Mouse (Mus musculus): ENCODE results near the gene Kdm2a. TPM values are rescaled to one million over a fixed set of nuclear protein-coding genes. Genes with fewer than 3 reads are reported as not detected.

The Kdm2a gene
- total RNA-seq, 4 experiments from 2014 or later: 36.9 to 47.7 (median 38.9) TPM

DNA sequence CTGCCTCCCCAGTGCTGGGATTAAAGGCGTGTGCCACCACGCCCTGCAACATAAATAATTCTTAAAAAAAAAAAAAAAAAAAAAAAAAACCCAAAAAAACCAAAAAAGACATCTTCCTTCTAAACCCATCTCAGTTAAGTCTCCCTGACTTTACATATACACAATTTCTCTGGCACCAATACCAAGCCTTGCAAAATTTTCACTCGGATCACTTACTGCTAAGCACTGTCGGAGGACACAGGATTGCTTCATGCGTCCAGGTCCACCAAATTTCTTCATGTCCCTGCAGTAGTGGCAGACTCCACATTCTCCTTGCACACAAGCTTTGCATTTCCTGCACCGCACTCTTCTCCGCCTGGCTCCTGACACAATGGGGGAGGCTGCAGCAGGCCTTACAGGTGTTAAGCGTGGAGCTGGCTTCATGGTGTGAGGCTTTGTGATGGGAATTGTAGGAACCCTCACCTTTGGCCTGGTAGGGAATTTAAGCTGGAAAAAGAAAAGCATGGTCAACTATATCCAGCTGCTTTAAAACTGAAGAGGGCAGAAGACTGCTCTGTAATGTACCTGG is 69.3 kb downstream of the Kdm2a start:
- no peak for DNase-seq (ENCODE audit: low spot score)

GRCm38 (mm10) chr19:4326881-4327280 is 71.2 kb downstream of the Kdm2a start:
- no peak for DNase-seq (ENCODE audit: low spot score)

DNA sequence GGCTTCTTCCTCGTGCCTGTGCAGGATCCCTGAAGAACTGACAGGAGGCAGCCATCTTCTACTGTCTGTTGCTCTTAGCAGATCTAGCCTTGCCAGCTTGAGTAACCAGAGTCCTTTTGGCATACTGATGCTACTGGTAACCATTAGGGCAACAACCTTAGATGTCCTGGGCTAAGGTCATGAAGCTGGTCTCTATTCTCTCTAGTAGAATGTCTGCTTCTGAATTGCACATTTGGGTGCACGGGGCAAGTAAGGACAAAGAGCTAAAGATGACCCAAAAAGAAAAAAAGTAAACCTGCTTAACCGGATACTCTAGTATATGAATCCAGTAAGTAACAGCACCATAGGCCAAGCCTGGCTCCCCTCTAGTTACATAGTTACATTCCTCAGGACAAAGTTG is 72.0 kb downstream of the Kdm2a start:
- DNase-seq (ENCODE audit: low spot score): no peak

- no peak for DNase-seq (ENCODE audit: low spot score)
Observed at GRCm38 (mm10) chr19:4322134-4322533, 76.0 kb downstream of the Kdm2a start.

- DNase-seq (ENCODE audit: low spot score): no peak
Observed at GRCm38 (mm10) chr19:4321622-4322021, 76.5 kb downstream of the Kdm2a start.

DNA sequence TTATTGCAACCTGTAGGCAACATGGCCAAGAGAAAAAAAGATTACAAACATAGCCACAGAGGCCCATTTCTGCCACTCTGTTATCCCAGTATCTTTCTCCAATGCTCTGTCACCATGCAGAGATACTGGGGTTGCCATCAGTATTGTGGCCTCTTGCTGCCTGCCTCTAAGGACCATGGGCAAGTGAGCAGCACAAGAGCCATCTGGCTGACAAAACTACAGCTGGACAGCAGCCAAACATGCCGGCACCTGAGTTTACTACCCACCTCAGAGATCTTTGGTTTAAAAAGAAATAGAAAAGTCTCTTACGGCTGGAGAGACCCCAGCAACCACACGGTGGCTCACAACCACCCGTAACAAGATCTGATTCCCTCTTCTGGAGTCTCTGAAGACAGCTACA is 78.8 kb downstream of the Kdm2a start:
- DNase-seq (ENCODE audit: low spot score): no peak

- DNase-seq (ENCODE audit: low spot score): no peak
Observed at GRCm38 (mm10) chr19:4317181-4317580, 80.9 kb downstream of the Kdm2a start.

DNA sequence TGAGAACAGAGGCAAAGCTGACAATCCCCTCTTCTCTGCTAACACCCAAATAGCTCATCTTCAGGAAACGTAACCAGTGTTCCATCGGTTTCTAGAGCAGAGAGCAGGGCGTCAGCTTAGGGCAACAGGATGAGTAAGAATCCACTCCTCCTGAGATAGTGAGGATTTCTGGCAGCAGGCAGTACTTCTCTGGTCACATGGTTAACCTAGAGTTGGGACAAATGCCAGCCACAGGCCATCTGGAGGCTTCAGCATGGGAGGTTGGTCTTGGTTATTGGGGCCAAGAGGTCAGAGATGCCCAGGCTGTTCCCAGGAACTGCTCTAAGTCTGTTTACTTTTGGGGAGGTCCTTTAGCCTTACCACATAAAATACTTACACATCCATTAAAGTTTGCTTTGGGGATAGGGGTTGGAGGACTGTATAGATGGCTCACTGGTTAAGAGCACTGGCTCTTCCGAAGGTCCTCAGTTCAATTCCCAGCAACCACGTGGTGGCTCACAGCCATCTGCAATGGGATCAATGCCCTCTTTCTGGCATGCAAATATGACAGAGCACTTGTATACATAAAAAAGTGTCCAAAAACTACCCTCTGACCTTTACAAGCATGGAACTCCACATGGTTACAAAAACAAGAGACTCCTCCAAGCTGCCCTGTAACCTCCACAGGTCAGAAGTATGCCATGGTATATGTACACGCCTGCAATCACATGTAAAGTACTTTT is 82.7 kb downstream of the Kdm2a start:
- no peak for DNase-seq (ENCODE audit: low spot score)

DNA sequence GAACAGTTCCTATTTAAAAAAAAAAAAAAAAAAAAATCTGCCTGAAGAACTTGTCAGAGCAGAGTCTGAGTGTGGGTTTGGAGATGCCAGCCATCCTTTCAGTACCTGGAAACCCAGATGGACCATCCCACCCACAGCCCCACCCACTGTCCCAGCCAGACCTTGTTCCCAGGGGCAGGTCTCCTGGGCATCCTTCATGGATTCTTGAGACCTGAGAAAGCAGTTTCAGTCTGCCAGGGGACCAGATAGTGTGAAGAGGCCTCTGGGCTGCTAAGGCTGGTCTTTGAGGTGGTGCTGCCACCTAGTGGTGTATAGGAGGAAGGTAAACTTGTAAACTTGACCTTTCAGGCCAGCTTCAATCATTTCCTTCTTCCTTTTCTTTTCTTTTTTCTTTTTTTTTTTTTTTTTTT is 88.3 kb downstream of the Kdm2a start:
- DNase-seq (ENCODE audit: low spot score): no peak

DNA sequence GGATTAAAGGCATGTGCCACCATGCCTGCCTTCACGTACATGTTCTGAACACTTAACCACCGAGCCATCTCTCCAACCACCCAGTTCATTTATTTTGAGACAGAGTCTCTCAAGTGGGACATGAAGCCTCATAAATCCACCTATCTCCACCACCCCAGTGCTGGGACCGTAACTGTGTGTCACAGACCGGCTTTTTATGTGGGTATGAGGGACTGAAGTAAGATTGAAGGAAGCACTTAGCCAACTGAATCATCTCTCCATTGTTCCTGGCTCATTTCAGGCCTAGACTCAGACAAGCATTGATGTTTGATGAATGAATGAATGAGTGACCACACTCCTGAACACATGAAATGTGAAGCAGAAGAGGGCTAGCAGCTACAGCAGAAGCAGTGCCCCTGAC is 88.8 kb downstream of the Kdm2a start:
- DNase-seq (ENCODE audit: low spot score): no peak

DNA sequence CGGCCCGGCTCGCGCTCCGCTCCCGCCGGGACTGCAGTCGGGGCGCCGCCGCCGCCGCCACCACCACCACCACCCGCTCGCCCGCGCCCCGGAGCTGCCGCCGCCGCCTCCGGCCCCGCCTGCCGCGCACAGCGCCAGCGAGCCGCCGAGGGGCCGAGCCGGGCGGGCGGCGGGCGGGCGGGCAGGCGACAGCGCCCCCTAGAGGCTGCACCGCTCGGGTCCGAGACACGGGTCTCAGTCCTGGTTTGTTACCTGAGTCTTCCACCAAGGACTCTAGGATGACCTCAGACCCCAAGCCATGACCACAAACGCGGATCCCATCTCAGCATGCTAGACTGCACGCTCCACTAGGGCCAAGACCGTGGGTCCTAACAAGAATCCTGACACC is 91.9 kb downstream of the Kdm2a start, which contains the start of gene Grk2:
Grk2 (minus strand) TSS at position 33 of the 388 bp plus-strand sequence.
- DNase-seq (ENCODE audit: low spot score): peak; percentile 71

DNA sequence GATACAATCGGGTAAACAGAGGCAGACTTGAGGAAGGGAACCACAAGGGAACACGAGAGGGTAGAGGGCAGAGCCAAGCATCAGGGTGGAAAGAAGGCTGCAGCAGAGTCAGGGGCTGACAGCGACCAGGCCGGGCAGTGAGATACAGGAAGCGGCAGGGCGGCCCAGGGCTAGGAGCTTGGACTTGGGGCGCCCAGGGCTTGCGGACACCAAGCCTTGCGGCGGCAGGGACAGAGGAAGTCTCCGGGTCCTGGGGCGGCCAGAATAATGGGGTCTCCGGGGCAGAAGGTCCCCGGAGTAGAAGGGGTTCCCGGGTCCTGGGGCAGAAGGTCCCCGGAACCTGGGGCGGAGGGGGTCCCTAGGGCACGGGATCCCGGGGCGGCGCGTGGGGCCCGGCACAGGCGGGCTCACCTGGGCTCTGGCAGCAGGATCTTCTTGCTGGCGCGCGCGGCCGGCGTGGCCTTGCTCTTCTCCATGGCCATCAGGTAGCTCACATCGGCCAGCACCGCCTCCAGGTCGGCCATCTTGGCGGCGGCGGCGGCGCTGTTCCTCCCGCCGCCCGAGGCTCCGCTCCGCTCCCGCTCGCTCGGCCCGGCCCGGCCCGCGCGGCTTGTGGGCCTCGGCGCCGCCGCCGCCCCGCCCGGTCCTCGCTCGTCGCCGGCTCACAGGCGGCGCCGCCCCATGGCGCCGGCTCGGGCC is 92.4 kb downstream of the Kdm2a start:
- DNase-seq (ENCODE audit: low spot score): no peak

DNA sequence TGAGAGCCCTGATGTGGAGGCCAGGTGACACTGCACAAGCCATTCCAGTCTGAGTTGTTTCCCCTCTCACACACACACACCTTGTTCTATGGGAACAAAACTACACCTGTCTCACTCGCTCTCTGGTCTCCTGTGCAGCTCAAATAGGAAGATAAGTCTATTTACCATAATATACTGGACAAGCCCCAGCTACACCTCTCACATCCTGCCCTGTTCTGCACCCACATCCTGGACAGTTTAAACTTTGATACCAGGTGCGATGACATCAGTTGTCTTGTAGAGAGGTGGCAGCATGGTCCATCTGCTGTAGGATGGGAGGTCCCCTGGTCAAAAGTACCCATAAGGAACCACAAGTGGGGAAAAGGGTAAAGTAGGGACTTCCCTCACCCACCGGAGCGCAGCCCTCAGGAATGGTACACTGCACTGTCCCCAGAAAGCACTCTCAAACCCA is 93.2 kb downstream of the Kdm2a start:
- no peak for DNase-seq (ENCODE audit: low spot score)

DNA sequence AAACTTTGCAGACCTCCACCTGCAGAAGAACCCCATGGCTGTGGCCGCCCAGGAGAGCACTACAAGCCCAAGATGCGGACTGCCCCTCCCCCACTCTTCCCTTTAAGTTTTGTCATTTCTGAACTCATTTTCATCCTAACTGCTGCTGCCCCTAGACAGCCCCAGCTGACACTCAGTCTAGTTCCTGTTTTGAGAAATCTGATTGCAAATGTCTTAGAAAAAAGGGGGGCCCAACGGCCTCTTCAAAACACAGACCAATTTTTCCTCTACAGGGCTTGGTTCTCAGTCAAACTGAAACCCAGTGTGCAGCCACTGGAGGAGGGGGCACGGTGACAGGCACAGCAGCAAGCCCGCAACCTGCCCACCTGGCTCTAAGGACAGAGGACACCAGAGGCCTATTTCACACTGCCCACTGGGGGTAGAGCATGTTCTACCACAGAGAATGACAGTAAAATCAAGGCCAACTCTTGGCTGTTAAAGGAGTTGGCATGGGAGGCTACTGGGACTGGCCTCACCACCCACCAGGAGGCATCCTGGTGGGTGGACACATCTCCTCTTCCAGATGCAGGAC is 93.7 kb downstream of the Kdm2a start:
- DNase-seq (ENCODE audit: low spot score): no peak

DNA sequence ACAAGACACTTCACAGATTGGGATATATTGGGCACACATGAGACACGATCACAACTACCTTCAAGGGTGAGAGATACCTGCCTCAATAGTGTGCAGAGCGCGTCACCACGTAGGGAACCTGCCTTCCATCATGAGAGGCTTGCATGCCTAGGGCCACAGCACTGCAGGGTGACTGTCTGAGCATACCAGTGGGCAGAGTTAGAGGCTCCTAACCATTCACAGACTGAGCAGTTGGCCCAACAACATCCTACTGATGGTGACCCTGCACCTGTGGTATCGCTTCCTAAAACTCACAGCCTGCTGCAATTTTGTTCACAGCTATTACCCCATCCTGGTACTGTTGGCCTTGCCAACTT is 94.5 kb downstream of the Kdm2a start:
- DNase-seq (ENCODE audit: low spot score): no peak

- no peak for DNase-seq (ENCODE audit: low spot score)
Observed at GRCm38 (mm10) chr19:4302936-4303639, 95.0 kb downstream of the Kdm2a start.

- DNase-seq (ENCODE audit: low spot score): no peak
Observed at GRCm38 (mm10) chr19:4301735-4302651, 96.1 kb downstream of the Kdm2a start.

DNA sequence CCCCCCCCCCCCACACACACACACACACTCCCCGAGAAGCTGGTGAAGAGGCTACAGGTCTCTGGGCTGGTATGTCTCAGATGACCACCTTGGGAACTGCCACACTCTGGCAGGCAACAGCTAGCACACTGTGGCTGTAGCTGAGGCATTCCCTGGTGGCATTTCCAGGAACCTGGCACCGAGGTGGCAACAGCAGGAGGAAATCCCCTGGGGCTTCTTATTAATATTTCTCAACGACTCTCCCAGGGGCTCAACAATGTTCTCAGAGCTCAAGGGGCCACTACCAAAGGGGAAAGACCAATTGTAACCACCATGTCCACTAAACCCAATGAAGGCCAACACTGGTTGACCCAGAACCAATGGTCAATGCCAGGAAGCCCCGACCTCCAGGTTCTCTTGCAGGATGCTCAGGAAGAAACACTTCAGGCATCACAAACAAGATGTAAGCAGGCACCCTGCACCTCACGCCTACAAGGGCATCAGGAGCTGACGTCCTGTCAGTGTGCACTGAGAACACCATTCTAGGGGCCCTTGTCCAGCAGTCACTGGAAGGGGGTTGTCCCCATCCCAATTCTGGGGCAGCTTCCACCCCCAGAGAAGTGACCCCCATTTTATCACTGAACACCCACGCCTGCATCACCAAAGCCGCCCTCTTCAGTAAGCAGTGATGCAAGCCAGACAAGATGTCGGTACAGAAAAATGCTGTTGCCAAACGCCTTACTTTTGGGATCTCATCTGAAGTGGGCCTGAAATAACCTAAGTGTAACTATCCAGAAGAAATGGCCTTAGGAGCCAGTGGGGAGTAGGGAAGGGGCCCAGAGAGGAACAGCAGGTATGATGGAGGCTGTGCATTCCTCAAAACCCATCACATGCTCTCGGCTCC is 97.0 kb downstream of the Kdm2a start:
- DNase-seq (ENCODE audit: low spot score): no peak

- no peak for DNase-seq (ENCODE audit: low spot score)
Observed at GRCm38 (mm10) chr19:4300271-4300704, 97.8 kb downstream of the Kdm2a start.
